Mouse (Mus musculus): ENCODE measurements around the gene Ube2e3. TPM values are rescaled to one million over a fixed set of nuclear protein-coding genes. Genes with fewer than 3 reads are reported as not detected.

Ube2e3 gene
- polyA plus RNA-seq (2012): 63.7 and 91.2 TPM in 2 replicates

DNA sequence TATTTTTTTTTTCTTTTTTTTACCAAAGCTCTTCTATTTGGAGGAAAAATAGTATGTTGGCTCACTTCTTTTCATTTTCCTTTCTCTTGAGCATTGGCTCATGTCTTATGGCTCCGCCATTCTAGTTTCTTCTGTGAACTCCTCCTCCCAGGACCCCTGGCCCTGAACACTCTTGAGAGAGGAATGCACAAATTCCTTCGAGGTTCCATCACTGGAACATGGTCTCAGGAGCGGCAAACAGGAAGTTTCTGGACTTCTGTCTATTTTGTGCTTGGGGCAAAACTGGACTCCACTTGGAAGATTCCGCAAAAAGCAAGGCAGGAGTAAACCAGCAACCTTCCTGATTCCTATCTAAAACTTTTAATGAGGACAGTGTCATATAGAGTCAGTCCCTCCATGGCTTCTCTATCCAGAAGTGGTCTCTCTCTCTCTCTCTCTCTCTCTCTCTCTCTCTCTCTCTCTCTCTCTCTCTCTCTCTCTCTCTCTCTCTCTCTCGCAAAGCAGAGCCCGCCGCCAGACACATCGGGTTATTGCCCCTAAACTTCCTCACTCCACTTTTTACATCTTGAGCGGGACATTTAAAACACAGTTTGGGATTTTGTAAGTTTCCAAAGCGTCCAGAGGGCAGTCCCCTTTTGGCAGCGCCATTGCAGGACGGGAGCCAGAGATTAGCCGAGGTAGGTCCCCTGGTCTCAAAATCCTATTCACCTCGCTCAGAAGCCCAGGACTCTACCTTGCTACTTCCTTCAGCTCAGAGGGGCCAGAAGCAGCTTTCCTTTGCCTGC, at the start of gene Ube2e3:
Gene Ube2e3 (plus strand): TSS at position 399 of the 785 bp plus-strand sequence.

Data from megakaryocyte-erythroid progenitor cell, adult 5 weeks (primary cell).